Mouse (Mus musculus) brain, adult 10 weeks (tissue): ENCODE data around the gene Gm9602. TPM values are rescaled to one million over a fixed set of nuclear protein-coding genes. Genes with fewer than 3 reads are reported as not detected.

ENCODE experiments used
- polyA plus RNA-seq: library from polyadenylated mRNA; stranded (reverse); fragments of 350-450 nt; fragmentation: Illumina TruSeq; extraction: RNeasy Lipid Tissue Mini Kit (QIAGEN cat#74804); gene quantifications from one replicate; pipeline ENCODE4 v1.2.3, GENCODE M21; 2015; ENCODE audit warnings: low read depth, low replicate concordance

Gene Gm9602
- polyA plus RNA-seq, result not detected

DNA sequence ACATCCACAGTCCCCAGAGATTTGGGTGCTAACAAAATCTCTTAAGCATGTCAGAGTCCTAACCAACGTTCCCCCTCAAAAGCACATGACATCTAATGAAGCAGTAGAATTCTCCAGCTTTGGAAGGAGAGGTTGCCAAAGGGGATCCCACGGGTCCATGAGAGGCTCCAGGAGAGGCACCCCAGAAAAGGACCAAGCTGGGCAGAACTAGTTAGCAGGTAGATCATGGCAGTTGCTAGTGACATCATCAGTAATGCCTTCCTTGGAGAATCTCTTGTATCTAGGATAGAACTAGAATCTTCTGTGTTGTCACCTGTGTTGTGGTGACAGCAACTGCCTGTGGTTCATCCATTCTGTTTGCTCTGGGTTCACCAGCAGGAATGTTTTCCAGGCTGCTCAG lies at the start of gene Gm9602:
Gene Gm9602, plus strand, starts transcription at position 301 of the 400 bp plus-strand sequence.

Other genes starting within 250 kb of the Gm9602 start
- gene Gm3047, start 220.9 kb upstream of the Gm9602 start, polyA plus RNA-seq, result not detected
- not detected for gene Gm8159, start 144.0 kb upstream of the Gm9602 start, polyA plus RNA-seq
- gene Gm3239, start 112.1 kb upstream of the Gm9602 start, polyA plus RNA-seq, result 0.57 TPM
- gene Gm7876, start 67.1 kb upstream of the Gm9602 start, polyA plus RNA-seq, result not detected
- 1.6 TPM for gene Gm3252, start 49.6 kb upstream of the Gm9602 start, polyA plus RNA-seq
- gene Gm3269, start 61.8 kb downstream of the Gm9602 start, polyA plus RNA-seq, result not detected
- not detected for gene Gm3264, start 79.2 kb downstream of the Gm9602 start, polyA plus RNA-seq
- 0.31 TPM for gene Gm3278, start 116.1 kb downstream of the Gm9602 start, polyA plus RNA-seq
- not detected for gene Gm8297, start 207.6 kb downstream of the Gm9602 start, polyA plus RNA-seq
- not detected for gene Gm3298, start 239.6 kb downstream of the Gm9602 start, polyA plus RNA-seq